Mouse (Mus musculus): Measurements from ENCODE around the gene Pi4kb. TPM values are rescaled to one million over a fixed set of nuclear protein-coding genes. Genes with fewer than 3 reads are reported as not detected.
"Not testable (repeated sequence)": the region's sequence is repeated elsewhere in the genome, so short reads cannot be mapped to it uniquely, and the experiment has no call there.

The Pi4kb gene
- polyA plus RNA-seq, 1 experiment from 2014 or later, result 25.7 TPM

GRCm38 (mm10) chr3:94934564-94934963, 40.0 kb upstream of the Pi4kb start:
- not testable (repeated sequence) for H3K9ac ChIP-seq (ENCODE audit: low read depth, low read length); H3K27me3 ChIP-seq (ENCODE audit: control insufficient read depth, insufficient read depth, low read length); H3K4me3 ChIP-seq (ENCODE audit: low read length); H3K4me2 ChIP-seq (replicated peaks; ENCODE audit: low read depth, low read length); H3K36me3 ChIP-seq (ENCODE audit: control insufficient read depth, insufficient read depth, low read length); ATAC-seq (ENCODE audit: low FRiP score, low TSS enrichment); H3K27ac ChIP-seq (ENCODE audit: low read depth, low read length); H3K9me3 ChIP-seq (ENCODE audit: control insufficient read depth, low read length); H3K4me1 ChIP-seq (ENCODE audit: control insufficient read depth, insufficient read depth, low read length)
- WGBS, result 92% methylated on average over 3 of the region's 3 CpGs

- not testable (repeated sequence) for H3K4me3 ChIP-seq (ENCODE audit: low read length); H3K4me1 ChIP-seq (ENCODE audit: control insufficient read depth, insufficient read depth, low read length); H3K27me3 ChIP-seq (ENCODE audit: control insufficient read depth, insufficient read depth, low read length); H3K9me3 ChIP-seq (ENCODE audit: control insufficient read depth, low read length); H3K9ac ChIP-seq (ENCODE audit: low read depth, low read length); H3K4me2 ChIP-seq (replicated peaks; ENCODE audit: low read depth, low read length); H3K36me3 ChIP-seq (ENCODE audit: control insufficient read depth, insufficient read depth, low read length); ATAC-seq (ENCODE audit: low FRiP score, low TSS enrichment); H3K27ac ChIP-seq (ENCODE audit: low read depth, low read length)
- WGBS, result 56% methylated on average over 3 of the region's 3 CpGs
Measured at GRCm38 (mm10) chr3:94935332-94935731, 39.2 kb upstream of the Pi4kb start.

GRCm38 (mm10) chr3:94936147-94936546, 38.4 kb upstream of the Pi4kb start:
- not testable (repeated sequence) for H3K4me3 ChIP-seq (ENCODE audit: low read length); H3K9me3 ChIP-seq (ENCODE audit: control insufficient read depth, low read length); H3K27ac ChIP-seq (ENCODE audit: low read depth, low read length); ATAC-seq (ENCODE audit: low FRiP score, low TSS enrichment); H3K36me3 ChIP-seq (ENCODE audit: control insufficient read depth, insufficient read depth, low read length); H3K27me3 ChIP-seq (ENCODE audit: control insufficient read depth, insufficient read depth, low read length); H3K4me1 ChIP-seq (ENCODE audit: control insufficient read depth, insufficient read depth, low read length); H3K9ac ChIP-seq (ENCODE audit: low read depth, low read length); H3K4me2 ChIP-seq (replicated peaks; ENCODE audit: low read depth, low read length)
- whole genome bisulfite sequencing, result 85% methylated on average over 5 of the region's 5 CpGs

GRCm38 (mm10) chr3:94937194-94937593, 37.3 kb upstream of the Pi4kb start:
- H3K4me3 ChIP-seq (ENCODE audit: low read length); H3K9me3 ChIP-seq (ENCODE audit: control insufficient read depth, low read length); ATAC-seq (ENCODE audit: low FRiP score, low TSS enrichment); H3K27me3 ChIP-seq (ENCODE audit: control insufficient read depth, insufficient read depth, low read length); H3K27ac ChIP-seq (ENCODE audit: low read depth, low read length); H3K9ac ChIP-seq (ENCODE audit: low read depth, low read length); H3K36me3 ChIP-seq (ENCODE audit: control insufficient read depth, insufficient read depth, low read length); H3K4me2 ChIP-seq (replicated peaks; ENCODE audit: low read depth, low read length); H3K4me1 ChIP-seq (ENCODE audit: control insufficient read depth, insufficient read depth, low read length): not testable (repeated sequence)
- WGBS, result 94% methylated on average over 6 of the region's 7 CpGs

- H3K4me3 ChIP-seq (ENCODE audit: low read length); H3K27me3 ChIP-seq (ENCODE audit: control insufficient read depth, insufficient read depth, low read length); H3K4me1 ChIP-seq (ENCODE audit: control insufficient read depth, insufficient read depth, low read length); H3K9ac ChIP-seq (ENCODE audit: low read depth, low read length); H3K9me3 ChIP-seq (ENCODE audit: control insufficient read depth, low read length); H3K27ac ChIP-seq (ENCODE audit: low read depth, low read length); H3K36me3 ChIP-seq (ENCODE audit: control insufficient read depth, insufficient read depth, low read length); H3K4me2 ChIP-seq (replicated peaks; ENCODE audit: low read depth, low read length); ATAC-seq (ENCODE audit: low FRiP score, low TSS enrichment): not testable (repeated sequence)
- 70% methylated on average over 9 of the region's 9 CpGs for WGBS
Measured at GRCm38 (mm10) chr3:94940033-94940432, 34.5 kb upstream of the Pi4kb start.

GRCm38 (mm10) chr3:94942211-94942967, 32.1 kb upstream of the Pi4kb start:
- not testable (repeated sequence) for H3K9ac ChIP-seq (ENCODE audit: low read depth, low read length); ATAC-seq (ENCODE audit: low FRiP score, low TSS enrichment); H3K4me3 ChIP-seq (ENCODE audit: low read length); H3K4me2 ChIP-seq (replicated peaks; ENCODE audit: low read depth, low read length); H3K36me3 ChIP-seq (ENCODE audit: control insufficient read depth, insufficient read depth, low read length); H3K27ac ChIP-seq (ENCODE audit: low read depth, low read length); H3K27me3 ChIP-seq (ENCODE audit: control insufficient read depth, insufficient read depth, low read length); H3K4me1 ChIP-seq (ENCODE audit: control insufficient read depth, insufficient read depth, low read length); H3K9me3 ChIP-seq (ENCODE audit: control insufficient read depth, low read length)
- 70% methylated on average over 8 of the region's 9 CpGs for WGBS

- not testable (repeated sequence) for H3K27me3 ChIP-seq (ENCODE audit: control insufficient read depth, insufficient read depth, low read length); H3K4me3 ChIP-seq (ENCODE audit: low read length); H3K4me1 ChIP-seq (ENCODE audit: control insufficient read depth, insufficient read depth, low read length); H3K27ac ChIP-seq (ENCODE audit: low read depth, low read length); H3K4me2 ChIP-seq (replicated peaks; ENCODE audit: low read depth, low read length); H3K9me3 ChIP-seq (ENCODE audit: control insufficient read depth, low read length); H3K9ac ChIP-seq (ENCODE audit: low read depth, low read length); H3K36me3 ChIP-seq (ENCODE audit: control insufficient read depth, insufficient read depth, low read length)
- 0 out of 2 replicates have a peak, but pooled peaks have one; percentile 24 for ATAC-seq (ENCODE audit: low FRiP score, low TSS enrichment)
- 41% methylated on average over 4 of the region's 4 CpGs for WGBS
Measured at GRCm38 (mm10) chr3:94943706-94944105, 30.8 kb upstream of the Pi4kb start.

- WGBS, result 79% methylated on average over 3 of the region's 3 CpGs
- Histone ChIP-seq H3K4me3 (ENCODE audit: low read length) (no peak overlapping the region), H3K9me3 (ENCODE audit: control insufficient read depth, low read length) (no peaks in the 10 kb centered on the region), H3K27ac (ENCODE audit: low read depth, low read length) (no peak overlapping the region), H3K4me2 (replicated peaks; ENCODE audit: low read depth, low read length) (no peak overlapping the region), H3K36me3 (ENCODE audit: control insufficient read depth, insufficient read depth, low read length) (0 out of 2 replicates have a peak, but pooled peaks cover 2% of the 10 kb centered on the region), H3K27me3 (ENCODE audit: control insufficient read depth, insufficient read depth, low read length) (no peaks in the 10 kb centered on the region), H3K4me1 (ENCODE audit: control insufficient read depth, insufficient read depth, low read length) (peaks cover 7% of the 10 kb centered on the region), H3K9ac (ENCODE audit: low read depth, low read length) (no peak overlapping the region)
- no peak for ATAC-seq (ENCODE audit: low FRiP score, low TSS enrichment)
Measured at GRCm38 (mm10) chr3:94948066-94948614, 26.4 kb upstream of the Pi4kb start.

- H3K4me3 ChIP-seq (ENCODE audit: low read length), result no peak overlapping the region
- 89% methylated on average over 3 of the region's 3 CpGs for WGBS
- no peaks in the 10 kb centered on the region for H3K27me3 ChIP-seq (ENCODE audit: control insufficient read depth, insufficient read depth, low read length)
- H3K27ac ChIP-seq (ENCODE audit: low read depth, low read length), result no peak overlapping the region
- ATAC-seq (ENCODE audit: low FRiP score, low TSS enrichment), result no peak
- no peak overlapping the region for H3K4me2 ChIP-seq (replicated peaks; ENCODE audit: low read depth, low read length)
- H3K36me3 ChIP-seq (ENCODE audit: control insufficient read depth, insufficient read depth, low read length), result 0 out of 2 replicates have a peak, but pooled peaks cover 2% of the 10 kb centered on the region
- peaks cover 9% of the 10 kb centered on the region for H3K4me1 ChIP-seq (ENCODE audit: control insufficient read depth, insufficient read depth, low read length)
- H3K9me3 ChIP-seq (ENCODE audit: control insufficient read depth, low read length), result no peaks in the 10 kb centered on the region
- H3K9ac ChIP-seq (ENCODE audit: low read depth, low read length), result no peak overlapping the region
Measured at GRCm38 (mm10) chr3:94949645-94950044, 24.9 kb upstream of the Pi4kb start.
